Mouse (Mus musculus) embryonic fibroblast, embryonic 13.5 days (primary cell): ENCODE measurements around the gene Ndufb10. TPM values are rescaled to one million over a fixed set of nuclear protein-coding genes. Genes with fewer than 3 reads are reported as not detected.

Source experiments
- H3K27ac ChIP-seq: 2 replicates; pipeline ENCODE4 v1.5.1; 2012; ENCODE audit warnings: low read length, control low read depth, inconsistent platforms; ENCODE audit not compliant: insufficient read depth
- H3K4me1 ChIP-seq: 2 replicates; pipeline ENCODE4 v1.6.1; 2011; ENCODE audit warnings: low read length; ENCODE audit not compliant: control insufficient read depth, insufficient read depth
- H3K4me3 ChIP-seq: 2 replicates; pipeline ENCODE4 v1.5.1; 2011; ENCODE audit warnings: mild to moderate bottlenecking, control low read depth, low read length; ENCODE audit not compliant: insufficient read depth
- CTCF ChIP-seq: IDR thresholded peaks from 2 replicates; pipeline ENCODE4 v1.5.1; 2011; ENCODE audit warnings: mild to moderate bottlenecking, control low read depth, low read length, moderate library complexity, borderline replicate concordance; ENCODE audit not compliant: insufficient read depth
- POLR2A ChIP-seq: IDR thresholded peaks from 2 replicates; pipeline ENCODE4 v1.6.1; 2011; ENCODE audit warnings: low read depth, mild to moderate bottlenecking, control low read depth, low read length, moderate library complexity
- polyA plus RNA-seq: library from polyadenylated mRNA; stranded (reverse); fragments of >200 nt; gene quantifications from 2 replicates; pipeline ENCODE4 v1.2.4, GENCODE M21; 2011; ENCODE audit warnings: low read depth; ENCODE audit not compliant: missing spikeins, insufficient read length

The Ndufb10 gene
- polyA plus RNA-seq, result 96.8 and 100 TPM in 2 replicates

- peak; percentile 94 for TF ChIP-seq POLR2A
- TF ChIP-seq CTCF, result peak; percentile 90
- H3K27ac ChIP-seq, result peak within 1 kb of the TSS; percentile 57
- peak within 1 kb of the TSS; percentile 81 for H3K4me3 ChIP-seq
- no peaks in the 10 kb centered on the region for H3K4me1 ChIP-seq
These were observed at the start of gene Ndufb10 for GRCm38 (mm10) chr17:24724184-24724583. Ndufb10 (minus strand) TSS chr17:24724478.

- TF ChIP-seq POLR2A (no peak), CTCF (no peak)
- no peaks in the 10 kb centered on the region for H3K4me1 ChIP-seq
- H3K4me3 ChIP-seq, result no peak overlapping the region
- no peak overlapping the region for H3K27ac ChIP-seq
These were observed 49.0 kb upstream of the Ndufb10 start for GRCm38 (mm10) chr17:24773241-24773640.

GRCm38 (mm10) chr17:24769146-24769545, 44.9 kb upstream of the Ndufb10 start:
- no peaks in the 10 kb centered on the region for H3K4me1 ChIP-seq
- TF ChIP-seq POLR2A (no peak), CTCF (no peak)
- H3K27ac ChIP-seq, result no peak overlapping the region
- no peak overlapping the region for H3K4me3 ChIP-seq

GRCm38 (mm10) chr17:24766266-24766875, 42.1 kb upstream of the Ndufb10 start:
- Histone ChIP-seq H3K4me3 (no peak overlapping the region), H3K4me1 (no peaks in the 10 kb centered on the region), H3K27ac (no peak overlapping the region)
- TF ChIP-seq CTCF, result no peak

GRCm38 (mm10) chr17:24765016-24765905, 41.0 kb upstream of the Ndufb10 start:
- H3K4me1 ChIP-seq, result no peaks in the 10 kb centered on the region
- H3K4me3 ChIP-seq, result no peak overlapping the region
- H3K27ac ChIP-seq, result no peak overlapping the region

GRCm38 (mm10) chr17:24761121-24761520, 36.8 kb upstream of the Ndufb10 start:
- Histone ChIP-seq H3K27ac (no peak overlapping the region), H3K4me3 (no peak overlapping the region), H3K4me1 (no peaks in the 10 kb centered on the region)
- TF ChIP-seq POLR2A, result no peak
- no peak for TF ChIP-seq CTCF

More at GRCm38 (mm10) chr17:24765016-24765905, 41.0 kb upstream of the Ndufb10 start:
- no peak for TF ChIP-seq CTCF
- TF ChIP-seq POLR2A, result no peak

- no peak overlapping the region for H3K4me3 ChIP-seq
- H3K4me1 ChIP-seq, result no peaks in the 10 kb centered on the region
- H3K27ac ChIP-seq, result no peak overlapping the region
- TF ChIP-seq POLR2A, result no peak
- no peak for TF ChIP-seq CTCF
These were observed 33.1 kb upstream of the Ndufb10 start for GRCm38 (mm10) chr17:24757394-24757793.

- Histone ChIP-seq H3K4me1 (no peaks in the 10 kb centered on the region), H3K4me3 (peak within 1 kb of the TSS; percentile 53), H3K27ac (no peak within 1 kb of the TSS)
- TF ChIP-seq CTCF (no peak), POLR2A (no peak)
These were observed 28.4 kb upstream of the Ndufb10 start, which contains the start of gene Hs3st6 for GRCm38 (mm10) chr17:24752415-24753394. Hs3st6 (plus strand) TSS chr17:24752988.

- TF ChIP-seq POLR2A (no peak), CTCF (no peak)
- H3K27ac ChIP-seq, result no peak overlapping the region
These were observed 27.2 kb upstream of the Ndufb10 start for GRCm38 (mm10) chr17:24751528-24751927.

More at GRCm38 (mm10) chr17:24751528-24751927, 27.2 kb upstream of the Ndufb10 start:
- no peak overlapping the region for H3K4me3 ChIP-seq
- H3K4me1 ChIP-seq, result no peaks in the 10 kb centered on the region
